Mouse (Mus musculus) spleen, adult 2 months (tissue): ENCODE measurements around the gene Thsd4. TPM values are rescaled to one million over a fixed set of nuclear protein-coding genes. Genes with fewer than 3 reads are reported as not detected.

Experiments used
- DNase-seq, 2 experiments: peaks; one replicate each; pipeline versions ENCODE4 v3.0.0 to v3.0.0-alpha.2; 2012 to 2021; ENCODE audit warnings: low spot score in 2 of 2, low read depth in 1 of 2
- H3K27ac ChIP-seq: fragments of 200-500 bp; 2 replicates; pipeline ENCODE4 v1.5.1; 2012; ENCODE audit warnings: low read length, inconsistent platforms; ENCODE audit not compliant: insufficient read depth
- H3K27me3 ChIP-seq: fragments of 200-500 bp; 2 replicates; pipeline ENCODE4 v1.6.1; 2012; ENCODE audit warnings: mild to moderate bottlenecking, moderate library complexity, low read length, inconsistent platforms; ENCODE audit not compliant: control insufficient read depth, insufficient read depth
- H3K36me3 ChIP-seq: fragments of 200-500 bp; 2 replicates; pipeline ENCODE4 v1.6.1; 2012; ENCODE audit warnings: mild to moderate bottlenecking, low read length, inconsistent platforms; ENCODE audit not compliant: control insufficient read depth, insufficient read depth
- H3K4me1 ChIP-seq: fragments of 200-500 bp; 2 replicates; pipeline ENCODE4 v1.6.1; 2011; ENCODE audit warnings: inconsistent platforms; ENCODE audit not compliant: control insufficient read depth, insufficient read depth, insufficient read length
- H3K4me3 ChIP-seq: fragments of 200-500 bp; 2 replicates; pipeline ENCODE4 v1.5.1; 2011; ENCODE audit warnings: mild to moderate bottlenecking, inconsistent platforms; ENCODE audit not compliant: insufficient read depth, insufficient read length; ENCODE audit errors: extremely low read depth
- CTCF ChIP-seq: fragments of 200-500 bp; IDR thresholded peaks from 2 replicates; pipeline ENCODE4 v1.5.1; 2011; ENCODE audit warnings: mild to moderate bottlenecking, inconsistent platforms; ENCODE audit not compliant: insufficient read depth, insufficient read length, insufficient replicate concordance; ENCODE audit errors: extremely low read depth
- POLR2A ChIP-seq: fragments of 200-500 bp; IDR thresholded peaks from 2 replicates; pipeline ENCODE4 v1.6.1; 2011; ENCODE audit warnings: low read depth, low read length, inconsistent platforms
- WGBS: fragments of 180-500 bp; shearing (Covaris S2); methylation state at CpG from one replicate; pipeline ENCODE4 v1.1.7; 2018; 5-methylcytosine and 5-hydroxymethylcytosine counted together
- polyA plus RNA-seq: library from polyadenylated mRNA; depleted of rRNA; stranded (reverse); fragments of >200 nt; gene quantifications from 2 replicates; pipeline ENCODE4 v1.2.3, GENCODE M21; 2012

Gene Thsd4
- polyA plus RNA-seq, 1 experiment, result 0.95 TPM

- Histone ChIP-seq H3K27ac (no peak overlapping the region), H3K27me3 (no peaks in the 10 kb centered on the region), H3K36me3 (no peaks in the 10 kb centered on the region), H3K4me3 (no peak overlapping the region), H3K4me1 (no peaks in the 10 kb centered on the region)
- no peak for DNase-seq
- TF ChIP-seq POLR2A (no peak), CTCF (no peak)
- 95% methylated on average over 1 of the region's 1 CpGs for WGBS
These were observed 313.0 kb downstream of the Thsd4 start for GRCm38 (mm10) chr9:60208843-60209242.

DNA sequence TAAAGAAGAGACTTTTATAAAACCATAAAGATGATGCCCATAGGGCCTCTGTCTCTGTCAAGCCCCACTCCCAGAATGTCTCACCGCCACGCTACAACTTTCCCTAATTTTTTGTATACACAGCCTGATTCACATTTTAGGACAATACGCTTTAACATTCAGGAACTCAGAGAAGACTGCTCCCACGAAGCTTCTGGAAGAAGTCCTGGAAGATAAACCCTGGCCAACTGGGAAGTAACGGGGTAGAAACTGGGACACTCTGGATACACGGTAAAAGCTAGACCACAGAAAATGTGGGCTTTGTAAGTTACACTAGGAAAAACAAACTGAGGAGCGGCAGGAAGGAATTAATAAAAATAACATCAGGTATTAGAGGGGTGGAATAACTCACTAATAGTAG lies 318.7 kb downstream of the Thsd4 start:
- 86% methylated on average over 7 of the region's 7 CpGs for WGBS
- no peaks in the 10 kb centered on the region for H3K36me3 ChIP-seq

GRCm38 (mm10) chr9:60200436-60200835 lies 321.4 kb downstream of the Thsd4 start:
- DNase-seq, result no peak
- TF ChIP-seq POLR2A (no peak), CTCF (no peak)
- no peaks in the 10 kb centered on the region for H3K27me3 ChIP-seq
- 74% methylated on average over 2 of the region's 2 CpGs for WGBS
- no peak overlapping the region for H3K4me3 ChIP-seq
- H3K36me3 ChIP-seq, result no peaks in the 10 kb centered on the region
- H3K27ac ChIP-seq, result no peak overlapping the region
- no peaks in the 10 kb centered on the region for H3K4me1 ChIP-seq

More for the DNA sequence above, 318.7 kb downstream of the Thsd4 start:
- H3K27me3 ChIP-seq, result no peaks in the 10 kb centered on the region
- no peak overlapping the region for H3K27ac ChIP-seq
- TF ChIP-seq CTCF (no peak), POLR2A (no peak)
- DNase-seq, result no peak
- H3K4me3 ChIP-seq, result no peak overlapping the region
- no peaks in the 10 kb centered on the region for H3K4me1 ChIP-seq

DNA sequence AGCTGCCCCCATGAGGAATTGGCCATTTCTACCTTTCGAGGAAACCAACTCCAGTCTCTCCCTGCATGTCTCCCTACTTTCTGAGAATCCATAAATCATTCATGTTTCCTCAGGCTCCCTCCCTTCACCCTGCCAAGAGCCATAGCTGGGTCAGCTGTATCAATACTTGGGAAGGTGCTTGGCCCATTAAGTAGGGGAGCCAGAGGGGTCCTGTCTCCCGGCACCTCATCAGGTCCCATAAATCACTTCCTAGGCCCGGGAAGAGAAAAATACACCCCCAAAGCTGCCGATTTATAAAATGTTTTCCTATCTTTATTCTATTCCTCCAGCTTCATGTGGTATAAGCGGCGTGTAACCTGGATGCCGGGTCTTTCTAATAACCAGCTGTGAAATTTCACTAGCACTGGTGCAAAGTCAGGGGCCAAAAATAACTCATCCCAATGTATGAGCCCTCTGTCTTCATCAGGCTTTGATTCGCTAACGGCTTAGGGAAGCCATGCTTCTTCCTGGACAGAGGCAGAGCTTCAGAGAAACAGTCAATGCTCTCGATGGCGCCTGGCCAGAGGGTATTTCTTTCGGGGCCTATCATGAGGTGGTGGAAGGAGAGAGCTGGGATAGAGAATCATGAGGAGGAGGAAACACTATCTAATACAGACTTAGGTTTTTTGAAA lies 323.2 kb downstream of the Thsd4 start:
- no peak overlapping the region for H3K27ac ChIP-seq
- no peak for DNase-seq
- WGBS, result 92% methylated on average over 12 of the region's 12 CpGs

DNA sequence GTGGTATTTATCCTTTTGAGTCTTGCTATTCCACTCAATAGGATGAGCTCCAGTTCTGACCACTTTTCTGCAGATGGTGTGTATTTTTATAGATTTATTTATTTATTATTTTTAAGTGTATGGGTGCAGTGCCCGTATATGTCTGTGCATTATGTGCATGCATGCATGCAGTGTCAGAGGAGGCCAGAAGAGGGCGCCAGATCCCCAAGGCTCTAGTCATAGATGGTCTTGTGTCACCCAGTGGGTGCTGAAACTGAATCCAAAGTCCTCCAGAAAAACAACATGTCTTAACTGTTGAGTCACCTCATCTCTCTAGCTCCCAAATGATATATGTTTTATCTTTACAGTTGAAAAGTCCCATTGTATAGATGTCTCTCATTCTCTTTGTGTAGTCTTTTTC lies 326.3 kb downstream of the Thsd4 start:
- no peak for DNase-seq
- Histone ChIP-seq H3K27me3 (no peaks in the 10 kb centered on the region), H3K27ac (no peak overlapping the region), H3K4me3 (no peak overlapping the region), H3K36me3 (no peaks in the 10 kb centered on the region), H3K4me1 (no peaks in the 10 kb centered on the region)
- no peak for TF ChIP-seq CTCF
- TF ChIP-seq POLR2A, result no peak
- 78% methylated on average over 2 of the region's 2 CpGs for WGBS

More for the DNA sequence above, 323.2 kb downstream of the Thsd4 start:
- TF ChIP-seq CTCF, result no peak
- TF ChIP-seq POLR2A, result no peak
- H3K4me3 ChIP-seq, result no peak overlapping the region
- H3K27me3 ChIP-seq, result no peaks in the 10 kb centered on the region
- H3K36me3 ChIP-seq, result no peaks in the 10 kb centered on the region
- no peaks in the 10 kb centered on the region for H3K4me1 ChIP-seq

DNA sequence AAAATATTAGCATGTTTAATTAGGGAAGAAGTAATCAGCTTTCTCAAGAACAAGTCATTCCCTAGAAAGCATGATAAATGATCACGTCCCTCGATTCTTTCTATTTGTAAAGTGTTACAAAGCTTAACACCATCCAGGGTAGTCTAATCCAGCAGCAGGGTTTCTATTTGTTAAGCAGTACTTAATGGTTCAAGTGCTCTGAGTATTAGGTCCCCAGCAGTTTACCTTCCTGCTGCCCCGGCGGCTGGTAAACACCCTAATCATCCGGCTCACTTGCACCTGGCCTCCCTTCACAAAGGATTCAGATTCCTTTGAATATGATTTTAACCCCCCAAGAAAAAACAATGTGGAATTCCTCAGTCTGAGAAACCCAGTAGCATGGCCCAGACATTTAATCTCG lies 326.9 kb downstream of the Thsd4 start:
- no peak for TF ChIP-seq CTCF
- no peak for TF ChIP-seq POLR2A
- Histone ChIP-seq H3K27ac (no peak overlapping the region), H3K4me1 (no peaks in the 10 kb centered on the region), H3K4me3 (no peak overlapping the region), H3K36me3 (no peaks in the 10 kb centered on the region), H3K27me3 (no peaks in the 10 kb centered on the region)
- 94% methylated on average over 6 of the region's 6 CpGs for WGBS
- DNase-seq, result no peak

DNA sequence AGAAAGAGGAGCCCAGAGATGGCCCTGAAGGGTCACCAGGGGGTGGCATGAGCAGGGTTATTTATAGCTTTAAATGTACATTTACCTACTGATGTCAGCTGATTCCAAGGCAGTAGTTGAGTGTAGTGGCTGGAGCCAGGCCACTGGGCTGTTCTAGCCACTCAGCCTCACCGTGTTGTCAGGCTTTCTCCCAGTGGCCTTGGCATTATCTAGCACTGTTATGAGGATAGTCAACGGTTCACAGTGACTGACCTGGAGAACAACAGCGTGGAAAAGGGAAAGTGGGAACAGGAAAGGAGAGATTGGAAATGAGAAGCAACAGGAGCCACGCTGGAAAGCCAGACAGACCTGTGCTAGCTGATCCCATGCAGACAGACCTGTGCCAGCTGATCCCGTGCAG lies 329.5 kb downstream of the Thsd4 start:
- Histone ChIP-seq H3K4me1 (peaks cover 1% of the 10 kb centered on the region; the same call in 1 of the 2 replicates), H3K27me3 (no peaks in the 10 kb centered on the region), H3K36me3 (no peaks in the 10 kb centered on the region), H3K4me3 (no peak overlapping the region), H3K27ac (no peak overlapping the region)
- no peak for TF ChIP-seq POLR2A
- TF ChIP-seq CTCF, result no peak
- WGBS, result 89% methylated on average over 5 of the region's 5 CpGs
- no peak for DNase-seq
